Mouse (Mus musculus) frontal cortex, postnatal 14 days (tissue): ENCODE measurements around the gene Trit1.
"Not testable (repeated sequence)": the region's sequence is repeated elsewhere in the genome, so short reads cannot be mapped to it uniquely, and the experiment has no call there.

Experiments used
- DNase-seq, 2 experiments: peaks; one replicate each; pipeline ENCODE4 v3.0.0; 2022; ENCODE audit warnings: low spot score in 2 of 2

Trit1 gene

GRCm38 (mm10) chr4:123016451-123016957, at the start of gene Trit1:
TSS of gene Trit1 (plus strand) at chr4:123016597.
- DNase-seq = peak; percentile 91 to 92

GRCm38 (mm10) chr4:122968106-122968505, 48.3 kb upstream of the Trit1 start:
- DNase-seq = no peak

GRCm38 (mm10) chr4:122971191-122971590, 45.2 kb upstream of the Trit1 start:
- DNase-seq = no peak

DNA sequence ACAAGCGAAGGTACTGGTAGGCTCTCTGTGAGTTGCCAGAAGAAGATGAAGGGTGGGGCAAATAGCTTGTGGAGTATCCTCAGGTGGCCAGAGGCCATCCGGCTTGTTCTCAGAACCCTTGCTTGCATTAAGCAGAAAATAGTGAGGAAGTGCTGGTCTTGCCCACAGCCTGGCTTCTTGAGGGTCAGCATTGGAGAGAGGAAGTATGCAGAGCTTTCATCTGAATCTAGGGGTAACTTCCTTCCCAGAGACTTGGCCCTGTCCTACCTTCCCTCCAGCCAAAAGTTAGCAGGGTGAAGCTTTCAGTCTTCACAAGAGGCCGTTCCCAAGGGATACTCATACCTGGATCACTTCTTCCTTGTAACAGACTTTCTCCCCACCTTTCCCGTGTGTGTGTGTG, 44.8 kb upstream of the Trit1 start:
- no peak for DNase-seq

DNA sequence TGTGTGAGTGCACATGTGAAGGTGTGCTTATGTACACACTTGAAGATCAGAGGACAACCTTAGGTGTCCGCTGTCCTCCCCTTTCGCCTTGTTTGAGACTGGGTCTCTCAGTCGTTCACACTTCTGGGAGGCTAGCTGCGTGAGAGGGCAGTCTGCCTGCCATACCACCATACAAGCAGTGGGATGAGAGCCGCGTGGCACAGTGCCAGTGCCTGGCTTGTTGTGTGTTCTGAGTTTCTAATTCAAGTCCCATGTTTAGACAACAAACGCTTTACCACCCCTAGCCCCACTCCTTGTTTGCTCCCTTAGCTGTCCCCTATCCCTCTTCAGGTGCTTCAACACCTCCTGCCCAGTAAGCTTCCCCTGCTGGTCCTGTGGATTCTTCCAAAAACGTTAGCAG, 44.3 kb upstream of the Trit1 start:
- no peak for DNase-seq

DNA sequence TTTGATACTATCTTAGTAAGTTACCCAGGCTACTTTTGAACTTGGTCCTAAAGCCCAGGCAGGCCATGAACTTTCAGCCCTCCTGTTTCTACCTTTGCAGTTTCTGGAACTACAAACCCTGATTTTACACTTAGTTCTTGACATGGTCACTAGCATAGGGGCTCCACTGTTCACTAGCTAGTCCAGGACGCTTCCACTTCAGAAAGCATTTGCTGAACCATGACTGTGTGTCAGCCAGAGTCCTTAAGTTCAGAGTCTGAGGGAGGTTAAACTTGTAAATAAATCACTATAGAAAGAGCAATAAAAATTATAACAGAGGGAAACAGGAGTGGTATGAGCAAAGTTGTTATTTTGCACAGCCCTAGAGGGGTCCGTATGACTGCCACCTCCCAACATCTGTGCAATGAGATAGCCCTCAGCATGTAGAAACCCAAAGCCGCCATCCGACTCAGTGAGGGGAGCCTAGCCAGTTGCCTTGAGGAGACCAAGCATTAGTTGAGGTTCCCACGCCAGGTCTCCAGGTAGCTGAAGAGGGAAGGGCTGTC, 41.3 kb upstream of the Trit1 start:
- DNase-seq = no peak

- DNase-seq = no peak
These were observed 39.5 kb upstream of the Trit1 start for GRCm38 (mm10) chr4:122976885-122977284.

DNA sequence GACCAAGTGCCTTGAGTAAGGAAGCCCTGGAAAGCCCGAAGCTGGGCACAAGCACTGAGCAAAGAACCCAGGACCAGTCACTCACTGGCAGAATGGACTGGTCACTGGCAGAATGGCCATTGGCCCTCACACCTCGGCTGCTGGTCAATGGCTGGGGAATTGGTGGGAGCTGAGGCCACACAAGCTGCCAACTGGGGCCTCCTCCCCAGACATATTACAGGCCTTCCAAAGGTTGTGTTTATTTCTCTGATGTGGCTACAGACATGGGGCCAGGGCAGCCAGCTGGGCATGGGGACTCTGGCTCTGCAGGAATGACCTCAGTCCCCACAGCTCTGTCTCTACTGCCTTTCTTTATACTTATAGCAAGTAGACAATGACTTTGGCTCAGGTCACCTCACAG, 37.5 kb upstream of the Trit1 start:
- no peak for DNase-seq

GRCm38 (mm10) chr4:122979826-122980225, 36.6 kb upstream of the Trit1 start:
- DNase-seq = no peak

GRCm38 (mm10) chr4:122980684-122981083, 35.7 kb upstream of the Trit1 start:
- no peak for DNase-seq

GRCm38 (mm10) chr4:122981238-122981637, 35.2 kb upstream of the Trit1 start:
- DNase-seq = no peak

- no peak for DNase-seq
These were observed 34.5 kb upstream of the Trit1 start for GRCm38 (mm10) chr4:122981930-122982329.

DNA sequence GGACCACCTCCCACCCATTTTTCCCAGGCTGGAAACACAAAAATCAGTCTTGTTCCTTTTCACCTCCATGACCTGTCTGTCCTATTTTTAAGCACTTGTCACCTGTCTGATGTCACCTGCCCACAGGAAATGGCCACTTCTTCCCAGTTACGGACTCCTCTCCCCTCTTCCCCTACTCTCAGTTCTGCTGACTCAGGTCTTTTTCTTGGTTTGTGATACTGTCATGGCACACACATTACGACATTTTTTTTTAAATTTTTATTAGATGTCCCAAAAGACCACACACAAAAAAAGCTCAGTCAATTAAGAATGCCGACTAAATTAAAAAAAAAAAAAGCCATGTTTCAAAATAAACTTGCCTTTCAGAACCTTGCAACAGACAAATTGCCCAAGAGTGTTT, 33.9 kb upstream of the Trit1 start:
- no peak for DNase-seq

- no peak for DNase-seq
These were observed 32.7 kb upstream of the Trit1 start for GRCm38 (mm10) chr4:122983486-122984261.

DNA sequence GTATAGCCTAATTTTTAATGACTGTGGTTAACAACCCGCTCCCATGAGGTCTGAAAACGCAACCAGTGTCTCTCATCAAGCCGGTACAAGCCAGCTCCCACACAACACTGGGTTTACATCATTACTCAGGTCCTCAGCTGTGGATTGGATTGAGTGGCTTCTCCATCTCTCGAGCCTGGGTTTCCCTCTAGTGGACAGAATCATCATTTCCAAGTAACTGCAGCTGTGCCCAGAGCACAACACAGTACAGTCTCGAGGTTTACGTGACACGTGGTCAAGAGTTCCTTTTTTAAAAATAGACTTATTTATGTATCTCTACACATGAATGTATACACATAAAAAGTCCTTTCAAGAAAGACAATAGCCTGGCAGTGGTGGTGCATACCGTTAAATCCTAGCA, 31.3 kb upstream of the Trit1 start:
- peak in 1 of 2 experiments; percentile 62 for DNase-seq

DNA sequence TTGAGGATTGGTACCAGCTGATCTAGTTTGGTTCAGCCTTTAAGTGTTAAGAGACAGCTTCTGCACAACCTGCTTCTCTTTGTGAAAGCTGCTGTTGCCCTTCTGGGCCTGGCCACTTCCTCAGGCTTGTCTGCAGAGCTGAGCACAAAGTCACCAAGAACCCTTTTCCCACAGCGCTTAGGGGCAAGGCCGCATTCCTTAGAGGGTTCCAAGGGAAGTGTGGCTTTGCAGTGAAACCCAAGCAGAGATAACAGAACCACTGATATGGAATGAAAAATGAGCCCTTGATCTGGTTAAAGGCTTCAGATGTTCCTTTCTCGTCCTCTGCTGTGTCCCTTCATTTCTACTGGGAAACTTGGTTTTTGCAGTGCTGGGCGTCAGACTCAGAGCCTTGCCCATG, 29.0 kb upstream of the Trit1 start:
- no peak for DNase-seq

DNA sequence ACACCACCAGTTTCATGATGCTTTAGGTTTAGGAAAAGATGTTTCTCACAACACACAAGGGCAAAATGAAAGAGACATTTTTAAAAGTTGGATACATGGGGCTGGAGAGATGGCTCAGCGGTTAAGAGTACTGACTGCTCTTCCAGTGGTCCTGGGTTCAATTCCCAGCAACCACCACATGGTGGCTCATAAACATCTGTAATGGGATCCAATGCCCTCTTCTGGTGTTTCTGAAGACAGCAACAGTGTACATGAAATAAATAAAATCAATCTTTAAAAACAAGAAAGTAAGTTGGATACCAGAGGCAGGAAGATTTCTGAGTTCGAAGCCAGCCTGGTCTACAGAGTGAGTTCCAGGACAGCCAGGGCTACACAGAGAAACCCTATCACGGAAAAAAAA, 28.4 kb upstream of the Trit1 start:
- not testable (repeated sequence) for DNase-seq

- DNase-seq = no peak
These were observed 25.2 kb upstream of the Trit1 start for GRCm38 (mm10) chr4:122991177-122991576.

GRCm38 (mm10) chr4:122992276-122992675, 24.1 kb upstream of the Trit1 start:
- no peak for DNase-seq

GRCm38 (mm10) chr4:122995404-122996220, 20.8 kb upstream of the Trit1 start, which contains the start of gene Mycl:
TSS of gene Mycl (plus strand) at chr4:122995652.
- DNase-seq = peak; percentile 73 to 85

DNA sequence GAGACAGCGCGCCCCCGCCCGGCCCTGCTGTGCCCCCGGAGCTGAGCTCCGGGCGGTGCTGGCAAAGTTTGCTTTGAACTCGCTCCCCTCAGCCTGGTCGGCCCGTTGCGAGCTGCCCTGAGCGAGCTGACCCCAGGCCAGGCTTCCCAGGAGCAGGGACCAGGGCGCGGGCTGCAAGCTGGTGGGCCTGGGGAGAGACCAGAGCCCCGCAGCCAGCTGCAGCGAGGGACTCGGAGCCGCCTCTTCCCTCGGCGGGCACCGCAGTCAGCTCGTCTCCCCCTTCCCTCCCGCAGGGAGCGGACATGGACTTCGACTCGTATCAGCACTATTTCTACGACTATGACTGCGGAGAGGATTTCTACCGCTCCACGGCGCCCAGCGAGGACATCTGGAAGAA, 20.2 kb upstream of the Trit1 start:
- no peak for DNase-seq

DNA sequence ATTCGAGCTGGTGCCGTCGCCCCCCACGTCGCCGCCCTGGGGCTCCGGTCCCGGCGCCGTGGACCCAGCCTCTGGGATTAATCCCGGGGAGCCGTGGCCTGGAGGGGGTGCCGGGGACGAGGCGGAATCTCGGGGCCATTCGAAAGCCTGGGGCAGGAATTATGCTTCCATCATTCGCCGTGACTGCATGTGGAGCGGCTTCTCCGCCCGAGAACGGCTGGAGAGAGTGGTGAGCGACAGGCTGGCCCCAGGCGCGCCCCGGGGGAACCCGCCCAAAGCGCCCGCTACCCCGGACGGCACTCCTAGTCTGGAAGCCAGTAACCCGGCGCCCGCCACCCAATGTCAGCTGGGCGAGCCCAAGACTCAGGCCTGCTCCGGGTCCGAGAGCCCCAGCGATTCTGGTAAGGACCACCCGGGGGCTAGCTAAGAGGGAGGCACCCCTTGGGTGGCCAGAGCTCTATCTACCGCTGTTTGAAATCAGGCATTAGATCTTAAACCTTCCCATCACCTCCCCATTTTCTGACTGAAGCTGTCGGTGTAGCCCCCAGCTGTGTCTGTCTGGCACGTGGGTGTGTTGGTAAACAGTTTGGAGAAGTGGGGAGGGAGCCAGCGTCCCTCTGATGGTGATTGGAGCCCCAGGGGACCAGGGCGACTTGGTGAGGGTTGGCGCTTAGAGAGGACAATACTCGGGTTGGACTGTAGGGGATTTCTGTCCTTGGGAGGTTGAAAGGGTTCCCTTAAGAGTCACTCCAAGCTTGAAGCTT, 19.6 kb upstream of the Trit1 start:
- peak in 1 of 2 experiments; percentile 45 for DNase-seq
